In genomic region chr16:48992437-48993230, GRCm38 (mm10) we compare ENCODE assay signal across 8 mouse cellular contexts. TPM values are rescaled to one million over a fixed set of nuclear protein-coding genes. Genes with fewer than 3 reads are reported as not detected.
A peak's percentile ranks its signal among the peaks of the same experiment; 100 is the strongest.
DNase-seq lines count a peak whose midpoint lies in the region; ATAC-seq lines count a peak whose summit lies in the region.

No protein-coding gene starts in this region.

- H3K4me3 ChIP-seq in lung, embryonic 15.5 days: peak overlapping the region; percentile 96
- peak overlapping the region; percentile 97 for H3K4me3 ChIP-seq in liver, embryonic 15.5 days (replicated peaks)

- no peaks in the 10 kb centered on the region for H3K9me3 ChIP-seq in lung, embryonic 15.5 days
- no peaks in the 10 kb centered on the region for H3K9me3 ChIP-seq in liver, embryonic 15.5 days (replicated peaks)

- H3K36me3 ChIP-seq in lung, embryonic 15.5 days: peaks cover 5% of the 10 kb centered on the region
- H3K36me3 ChIP-seq in liver, embryonic 15.5 days (replicated peaks): peaks cover 9% of the 10 kb centered on the region

- H3K4me2 ChIP-seq in lung, embryonic 15.5 days: peak overlapping the region; percentile 61
- peak overlapping the region; percentile 78 for H3K4me2 ChIP-seq in liver, embryonic 15.5 days

- H3K27ac ChIP-seq in lung, embryonic 15.5 days: 0 out of 2 replicates have a peak overlapping the region, but pooled peaks have one; percentile 92
- H3K27ac ChIP-seq in liver, embryonic 15.5 days (replicated peaks): peak overlapping the region; percentile 21; the same call in 1 of the 2 replicates

- 19% methylated on average over 10 of the region's 10 CpGs for WGBS in lung, embryonic 15.5 days
- 32% methylated on average over 10 of the region's 10 CpGs for WGBS in liver, embryonic 15.5 days (ENCODE audit: insufficient replicate concordance)

- no peaks in the 10 kb centered on the region for H3K27me3 ChIP-seq in lung, embryonic 15.5 days
- no peaks in the 10 kb centered on the region for H3K27me3 ChIP-seq in liver, embryonic 15.5 days

- no peak for ATAC-seq in lung, embryonic 15.5 days (ENCODE audit: borderline replicate concordance, extremely low read depth, low FRiP score, low TSS enrichment)
- ATAC-seq in activated CD4-positive, CD25-positive, alpha-beta regulatory T cell, adult 4 months: peak; percentile 74
- 0 out of 2 replicates have a peak, but pooled peaks have one; percentile 10 for ATAC-seq in granulocyte monocyte progenitor cell, adult 5-6 weeks (replicated peaks; ENCODE audit: poor library complexity, severe bottlenecking)
- no peak for ATAC-seq in liver, embryonic 15.5 days (ENCODE audit: insufficient read depth)

- no peak for DNase-seq in lung, adult 18-20 months
- DNase-seq in layer of hippocampus, postnatal 10 days (ENCODE audit: low spot score in 2 of 2): no peak
- no peak for DNase-seq in kidney, postnatal 36 days
- DNase-seq in thymus, postnatal 14 days: no peak

- peaks cover 15% of the 10 kb centered on the region for H3K4me1 ChIP-seq in lung, embryonic 15.5 days
- peaks cover 19% of the 10 kb centered on the region for H3K4me1 ChIP-seq in liver, embryonic 15.5 days (replicated peaks)

- H3K9ac ChIP-seq in lung, embryonic 15.5 days: peak overlapping the region; percentile 99
- peak overlapping the region; percentile 93 for H3K9ac ChIP-seq in liver, embryonic 15.5 days

RNA-seq across cellular contexts. Expression of gene Dzip3, which starts 1.3 kb away (rescaled TPM):
- 30.6 and 31.8 TPM in 2 replicates for polyA plus RNA-seq in lung, embryonic 15.5 days (2015; fragmentation: Nextera tagmentation; extraction: Ambion mirVana)
- 1 to 10 TPM; 3.8 to 4.1 TPM for polyA plus RNA-seq in activated CD4-positive, CD25-positive, alpha-beta regulatory T cell, adult 4 months (2017; shearing (Covaris generic))
- 28.6 and 31.5 TPM in 2 replicates for total RNA-seq in granulocyte monocyte progenitor cell, adult 5-6 weeks (2014; fragmentation: Nextera tagmentation)
- 21.8 and 40.1 TPM in 2 replicates for total RNA-seq in granulocyte monocyte progenitor cell, adult 5-6 weeks (2017)
- 4.4 and 4.9 TPM in 2 replicates for polyA plus RNA-seq in liver, embryonic 15.5 days (2015; fragmentation: Nextera tagmentation; extraction: Ambion mirVana)
- 100 to 1,000 TPM in 1 of 2 experiments, 10 to 100 TPM in 1; 91.8 to 101 TPM for total RNA-seq in layer of hippocampus, postnatal 10 days (2021)

RNA-seq across cellular contexts. Expression of gene Cip2a, which starts 1.4 kb away (rescaled TPM):
- polyA plus RNA-seq in lung, embryonic 15.5 days (2015; fragmentation: Nextera tagmentation; extraction: Ambion mirVana): 37.3 and 38.9 TPM in 2 replicates
- 10 to 100 TPM; 11.4 to 13.6 TPM for polyA plus RNA-seq in activated CD4-positive, CD25-positive, alpha-beta regulatory T cell, adult 4 months (2017; shearing (Covaris generic))
- total RNA-seq in granulocyte monocyte progenitor cell, adult 5-6 weeks (2014; fragmentation: Nextera tagmentation): 37.0 and 52.9 TPM in 2 replicates
- 82.4 and 109 TPM in 2 replicates for total RNA-seq in granulocyte monocyte progenitor cell, adult 5-6 weeks (2017)
- 16.4 and 17.5 TPM in 2 replicates for polyA plus RNA-seq in liver, embryonic 15.5 days (2015; fragmentation: Nextera tagmentation; extraction: Ambion mirVana)
- 1 to 10 TPM; 4.4 to 5.0 TPM for total RNA-seq in layer of hippocampus, postnatal 10 days (2021)

Comparison
In these comparisons a context has a peak if more than half of its experiments do, and no peak if none do; other contexts are left out.
1. ATAC-seq: peak in activated CD4-positive, CD25-positive, alpha-beta regulatory T cell, adult 4 months (single experiment) and granulocyte monocyte progenitor cell, adult 5-6 weeks (single experiment); none in lung, embryonic 15.5 days (single experiment) and liver, embryonic 15.5 days (single experiment).